Mouse (Mus musculus) inflammation-experienced regulatory T-cells (primary cell): ENCODE data around the gene Zfp932. TPM values are rescaled to one million over a fixed set of nuclear protein-coding genes. Genes with fewer than 3 reads are reported as not detected.

Source experiments
- polyA plus RNA-seq, 2 experiments: library from polyadenylated mRNA; unstranded; fragments of 100-300 nt; shearing (Covaris generic); gene quantifications; one replicate each; pipeline ENCODE4 v1.2.1; 2017

Gene Zfp932
- polyA plus RNA-seq = 10 to 100 TPM; 18.5 to 19.0 TPM

GRCm38 (mm10) chr5:109996026-109996937 lies at the start of gene Zfp932:
Gene Zfp932, plus strand, starts transcription at chr5:109996521.

Other genes starting within 250 kb of the Zfp932 start
- gene 4930522L14Rik, start 244.6 kb upstream of the Zfp932 start, polyA plus RNA-seq = 10 to 100 TPM; 13.7 to 14.7 TPM
- gene Gm15446, start 73.1 kb upstream of the Zfp932 start, polyA plus RNA-seq = 10 to 100 TPM; 18.8 to 31.4 TPM
- gene Gm17655, start 76.0 kb downstream of the Zfp932 start, polyA plus RNA-seq = 10 to 100 TPM; 10.9 to 11.1 TPM
- gene Gm35315, start 97.9 kb downstream of the Zfp932 start, polyA plus RNA-seq = 1 to 10 TPM; 1.7 to 2.1 TPM
- 1 to 10 TPM; 2.1 to 2.6 TPM for gene Plcxd1, start 103.4 kb downstream of the Zfp932 start, polyA plus RNA-seq
- gene Gtpbp6, start 111.7 kb downstream of the Zfp932 start, polyA plus RNA-seq = 10 to 100 TPM; 57.5 to 92.5 TPM
- 1 to 10 TPM; 2.8 to 4.0 TPM for gene Zfp605, start 113.6 kb downstream of the Zfp932 start, polyA plus RNA-seq
- gene Chfr, start 139.3 kb downstream of the Zfp932 start, polyA plus RNA-seq = 10 to 100 TPM; 63.1 to 78.6 TPM
- gene Golga3, start 180.2 kb downstream of the Zfp932 start, polyA plus RNA-seq = 10 to 100 TPM; 30.3 to 30.8 TPM
- gene Ankle2, start 234.5 kb downstream of the Zfp932 start, polyA plus RNA-seq = 10 to 100 TPM; 52.2 to 60.1 TPM